24 mouse cellular contexts compared by ENCODE assay signal in genomic region chr2:35764328-35764727, GRCm38 (mm10).
"Had no signal": no experiment of that assay in that cellular context is flagged by ENCODE, and none has a peak within 500 bp of the region (broad histone marks: within the 10 kb centered on the region; RNA-seq: fewer than 3 reads in every experiment).

No protein-coding gene starts in this region.

- H3K27me3 ChIP-seq: heart, embryonic 12.5 days; hindbrain, embryonic 15.5 days; kidney, embryonic 15.5 days; limb, embryonic 15.5 days had no signal

- H3K4me2 ChIP-seq: heart, embryonic 12.5 days; hindbrain, embryonic 13.5 days; hindbrain, embryonic 15.5 days; kidney, embryonic 15.5 days; limb, embryonic 13.5 days; limb, embryonic 15.5 days had no signal

- H3K36me3 ChIP-seq: heart, embryonic 10.5 days; heart, embryonic 12.5 days; hindbrain, embryonic 13.5 days; hindbrain, embryonic 15.5 days; kidney, embryonic 15.5 days; limb, embryonic 13.5 days; limb, embryonic 15.5 days had no signal

- H3K9me3 ChIP-seq: heart, embryonic 10.5 days; heart, embryonic 12.5 days; hindbrain, embryonic 13.5 days; hindbrain, embryonic 15.5 days; kidney, embryonic 15.5 days; limb, embryonic 13.5 days; limb, embryonic 15.5 days had no signal

- H3K4me3 ChIP-seq: gastrocnemius, adult 2 months; heart, embryonic 10.5 days; heart, embryonic 12.5 days; hindbrain, embryonic 13.5 days; hindbrain, embryonic 15.5 days; kidney, embryonic 15.5 days; limb, embryonic 13.5 days; limb, embryonic 15.5 days had no signal

- H3K9ac ChIP-seq: heart, embryonic 12.5 days; hindbrain, embryonic 13.5 days; hindbrain, embryonic 15.5 days; kidney, embryonic 15.5 days; limb, embryonic 13.5 days; limb, embryonic 15.5 days had no signal

- DNase-seq: gastrocnemius, adult 2 months; gastrocnemius, postnatal 10 days; gastrocnemius, postnatal 25 days; heart, adult 18-20 months; heart, postnatal 10 days; heart, postnatal 36 days; kidney, adult 11 months; kidney, adult 2 months; kidney, adult 9 months; kidney, postnatal 14 days; kidney, postnatal 36 days; layer of hippocampus, adult 9-11 months; layer of hippocampus, postnatal 36 days; left cerebral cortex, postnatal 4 days had no signal

- ATAC-seq: hindbrain, postnatal 0 days; intestine, embryonic 16.5 days had no signal

- H3K27ac ChIP-seq: gastrocnemius, adult 2 months; heart, embryonic 10.5 days; hindbrain, embryonic 13.5 days; hindbrain, embryonic 15.5 days; hindbrain, postnatal 0 days; kidney, embryonic 15.5 days; kidney, postnatal 0 days; limb, embryonic 13.5 days; limb, embryonic 15.5 days had no signal
